Mouse (Mus musculus) frontal cortex, postnatal 10 days (tissue): ENCODE results near the gene Vmn1r157.
"Not testable (repeated sequence)": the region's sequence is repeated elsewhere in the genome, so short reads cannot be mapped to it uniquely, and the experiment has no call there.

ENCODE experiments used
- DNase-seq, 2 experiments: peaks; one replicate each; pipeline ENCODE4 v3.0.0; 2022; ENCODE audit warnings: low spot score in 2 of 2, mixed read lengths in 1 of 2

The Vmn1r157 gene

DNA sequence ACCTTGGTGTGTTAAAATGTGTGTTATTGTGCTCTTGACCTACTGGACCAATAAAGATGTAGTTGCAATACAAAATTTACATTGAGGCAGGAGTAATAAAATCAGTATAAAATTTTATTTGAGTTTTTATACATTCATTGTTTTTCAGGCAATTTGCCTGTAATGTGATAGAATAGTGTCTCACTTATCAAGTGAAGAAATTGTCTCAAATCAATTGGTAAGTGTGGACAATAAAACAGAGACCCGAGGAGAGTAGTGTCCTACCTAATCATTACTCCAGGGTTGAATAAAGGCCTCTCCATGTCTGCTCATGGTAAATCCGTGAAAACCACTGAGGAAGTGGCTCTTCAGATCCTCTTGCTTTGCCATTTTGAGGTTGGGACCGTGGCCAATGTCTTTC is at the start of gene Vmn1r157:
Gene Vmn1r157, plus strand, starts transcription at position 301 of the 400 bp plus-strand sequence.
- DNase-seq = not testable (repeated sequence)

- not testable (repeated sequence) for DNase-seq
These were observed 41.9 kb upstream of the Vmn1r157 start, which contains the start of gene Gm4567 for GRCm38 (mm10) chr7:22719610-22720009. Gene Gm4567 (minus strand): TSS chr7:22719710.

GRCm38 (mm10) chr7:22775981-22776380 is 14.5 kb downstream of the Vmn1r157 start:
- DNase-seq = not testable (repeated sequence)

DNA sequence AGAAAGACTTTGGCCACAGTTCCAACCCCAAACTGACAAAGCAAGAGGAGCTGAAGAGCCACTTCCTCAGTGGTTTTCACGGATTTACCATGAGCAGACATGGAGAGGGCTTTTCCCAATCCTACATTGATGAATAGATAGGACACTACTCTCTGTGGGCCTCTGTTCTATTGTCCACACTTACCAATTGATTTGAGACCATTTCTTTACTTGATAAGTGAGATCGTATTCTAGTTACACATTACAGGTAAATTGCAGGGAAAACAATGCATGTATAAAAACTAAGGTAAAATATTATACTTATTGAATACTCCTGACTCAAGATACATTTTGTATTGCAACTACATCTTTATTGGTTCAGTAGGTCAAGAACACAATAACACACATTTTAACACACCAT is 29.2 kb downstream of the Vmn1r157 start, which contains the start of gene Vmn1r158:
Gene Vmn1r158, minus strand, starts transcription at position 101 of the 400 bp plus-strand sequence.
- not testable (repeated sequence) for DNase-seq
